Mouse (Mus musculus) bone marrow macrophage, adult 2 months (primary cell): ENCODE data around the gene Notch2.

Source experiments
- CTCF ChIP-seq: IDR thresholded peaks from 2 replicates; pipeline ENCODE4 v1.5.1; 2012; ENCODE audit warnings: low read depth, mild to moderate bottlenecking, low read length, moderate library complexity
- POLR2A ChIP-seq: IDR thresholded peaks from 2 replicates; pipeline ENCODE4 v1.6.1; 2012; ENCODE audit warnings: mild to moderate bottlenecking, low read depth, low read length, borderline replicate concordance

DNA sequence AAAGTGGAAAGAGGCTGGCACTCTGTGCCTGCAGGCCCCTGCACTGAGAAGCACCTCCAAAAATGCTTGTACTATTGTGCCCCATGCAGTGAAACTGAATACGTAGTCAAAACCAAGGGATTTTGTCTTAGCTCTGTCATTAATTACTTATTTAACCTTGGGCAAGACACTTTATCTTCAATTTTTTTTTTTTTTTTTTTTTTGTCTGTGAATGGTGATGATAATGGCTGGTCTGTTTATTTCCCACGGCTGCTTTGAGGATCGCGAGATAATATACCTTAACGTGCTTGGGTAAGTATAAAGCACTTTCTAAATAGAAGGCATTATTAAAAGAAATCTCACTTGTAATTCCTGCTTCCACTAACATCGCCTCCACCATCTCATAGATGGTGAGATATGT is 5.2 kb upstream of the Notch2 start:
- no peak for TF ChIP-seq CTCF
- no peak for TF ChIP-seq POLR2A
